Mouse (Mus musculus) cerebellum, adult 11-12 months (tissue): Measurements from ENCODE around the gene Kif16b.

Source experiments
- DNase-seq: peaks from one replicate; pipeline ENCODE4 v3.0.0; 2022

Gene Kif16b

DNA sequence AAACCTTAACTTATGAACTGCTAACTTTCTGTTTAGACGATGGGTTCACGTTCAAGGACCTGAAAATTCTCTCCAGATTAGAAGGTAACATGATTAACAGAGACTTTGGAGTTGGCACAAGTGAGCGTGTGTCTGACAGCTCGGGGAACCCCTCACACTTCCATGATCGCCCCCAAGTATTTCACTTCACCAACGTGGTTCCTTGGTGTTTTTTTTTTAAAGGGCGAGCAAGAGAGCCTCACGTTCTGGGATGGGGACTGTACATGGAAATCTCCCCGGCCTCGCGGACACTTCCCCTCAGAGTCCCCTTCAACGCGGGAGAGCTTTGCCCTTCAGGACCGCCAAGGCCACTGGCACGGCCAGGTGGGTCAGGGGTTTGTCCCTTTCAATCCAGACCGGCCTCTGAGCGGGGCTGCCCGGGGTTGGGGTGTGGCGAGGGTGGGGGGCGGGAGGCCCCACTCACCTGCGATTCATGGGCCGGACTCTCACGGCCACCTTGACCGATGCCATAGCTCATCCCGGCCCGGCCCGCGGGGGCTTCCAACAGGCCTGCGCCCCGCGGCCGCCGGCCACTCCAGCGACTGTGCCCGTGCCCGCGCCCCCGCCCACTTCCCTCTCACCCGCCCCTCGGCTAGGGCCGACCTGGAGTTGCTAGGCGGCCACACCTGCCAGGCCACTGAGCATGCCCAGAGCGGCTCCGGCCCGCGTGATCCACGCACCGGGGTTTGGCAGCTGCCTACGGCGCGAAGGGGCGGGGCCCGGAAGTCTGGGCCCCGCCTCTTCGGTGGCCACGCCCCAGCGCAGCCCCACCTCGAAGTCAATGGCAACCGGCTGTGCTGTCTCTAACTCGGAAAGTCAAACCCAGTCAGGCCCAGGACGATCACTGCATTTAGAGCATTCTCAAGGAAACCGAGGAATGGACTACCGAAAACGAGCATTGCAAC, at the start of gene Kif16b:
TSS of gene Kif16b (minus strand) at position 670 of the 944 bp plus-strand sequence.
- DNase-seq: peak; percentile 92

DNA sequence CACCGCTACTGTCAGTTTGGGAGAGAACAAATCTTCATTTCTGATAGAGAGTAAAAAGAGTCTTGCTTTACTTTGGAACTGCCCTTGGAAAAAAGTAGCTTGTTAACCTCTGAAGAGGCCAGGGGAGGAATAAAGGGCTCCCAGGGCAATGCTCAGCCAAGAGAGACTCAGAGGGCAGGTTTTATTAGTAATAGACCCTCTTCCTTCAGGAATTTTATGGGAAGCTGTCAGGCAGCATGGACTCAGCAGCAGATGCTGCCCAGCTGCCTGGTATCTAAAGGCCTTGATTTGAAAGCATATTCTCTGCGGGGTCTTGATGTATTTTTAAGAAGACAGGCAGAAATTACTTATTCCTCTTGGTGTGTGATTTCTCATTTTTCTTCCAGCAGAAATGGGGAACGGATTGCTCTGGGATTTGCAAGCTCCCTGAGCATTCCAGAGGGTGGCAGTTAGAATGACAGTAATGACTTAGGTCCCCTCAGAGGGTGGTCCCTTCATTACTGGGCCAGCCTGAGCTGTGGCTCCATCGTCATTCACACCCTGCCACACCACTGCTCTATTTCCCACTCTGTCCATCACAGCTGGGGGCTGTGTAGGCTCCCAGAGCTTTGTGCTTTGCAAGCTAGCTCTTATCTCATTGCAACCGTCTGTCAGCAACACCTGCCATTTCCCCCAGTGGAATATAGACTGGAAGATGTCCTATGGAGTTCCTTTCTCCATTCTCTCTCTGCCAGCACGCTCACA, 39.7 kb upstream of the Kif16b start:
- no peak for DNase-seq

DNA sequence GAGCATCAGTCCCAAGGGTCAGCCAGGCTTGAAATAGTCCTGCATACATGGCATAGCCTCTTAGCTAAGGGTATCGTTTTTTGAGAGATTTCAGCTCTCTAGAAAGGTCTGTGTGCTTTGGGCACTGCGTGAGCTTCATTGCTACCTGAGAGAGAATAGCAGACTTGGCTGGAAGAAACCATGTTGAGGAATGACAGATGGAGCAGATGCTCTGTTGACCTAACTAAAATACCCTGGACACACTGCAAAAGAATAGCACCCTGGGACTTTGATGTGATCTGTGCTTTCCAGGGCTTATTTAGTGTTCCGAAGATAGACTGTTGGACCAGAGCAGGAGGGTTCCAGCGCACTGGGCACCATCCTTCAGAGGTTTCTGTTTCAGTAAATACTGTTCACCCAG, 29.1 kb upstream of the Kif16b start:
- peak; percentile 14 for DNase-seq

GRCm38 (mm10) chr2:142929226-142930112, 28.1 kb upstream of the Kif16b start:
- no peak for DNase-seq

GRCm38 (mm10) chr2:142910808-142911388, 9.6 kb upstream of the Kif16b start:
- DNase-seq: no peak

DNA sequence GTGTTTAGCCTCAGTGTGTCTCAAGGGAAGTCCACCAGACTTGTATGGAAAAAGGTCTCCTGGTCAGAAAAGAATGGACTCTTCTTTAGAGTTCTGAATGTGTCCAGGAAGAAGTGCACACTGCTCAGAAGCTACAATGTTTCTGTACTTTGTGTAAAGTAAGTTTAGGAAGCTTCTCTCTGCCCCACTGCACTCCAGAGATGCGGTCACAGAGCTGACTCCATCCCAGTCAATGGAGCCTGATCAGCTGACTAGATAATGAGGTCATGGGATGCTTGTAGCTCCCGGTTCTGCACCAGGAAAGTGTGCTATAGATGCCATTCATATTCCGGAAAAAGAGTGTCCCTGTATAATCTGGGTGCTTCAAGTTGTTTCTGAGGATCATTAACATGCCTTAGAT, 7.9 kb upstream of the Kif16b start:
- no peak for DNase-seq

DNA sequence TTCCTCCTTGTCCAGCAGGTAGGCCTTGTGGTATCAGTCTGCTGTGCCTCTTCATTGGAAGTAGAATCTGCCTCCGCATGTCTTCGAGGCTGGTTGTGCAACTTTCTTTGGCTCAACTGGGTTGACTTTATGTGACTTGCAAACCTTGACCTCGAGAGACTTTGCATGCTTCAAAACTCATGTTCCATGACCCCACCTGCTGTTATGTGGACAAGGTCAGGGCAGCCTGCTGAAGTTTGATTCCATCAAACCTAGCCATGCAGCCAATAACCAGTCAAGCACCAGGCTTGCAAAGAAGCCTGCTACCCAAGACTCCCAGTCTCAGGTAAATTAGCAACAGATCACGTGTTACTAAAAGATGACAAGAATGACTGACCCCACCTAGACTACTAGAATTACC, 5.7 kb upstream of the Kif16b start:
- DNase-seq: no peak

- DNase-seq: peak; percentile 95
Observed at GRCm38 (mm10) chr2:142902905-142903895, 1.9 kb upstream of the Kif16b start.

GRCm38 (mm10) chr2:142900120-142900861, 1.0 kb downstream of the Kif16b start:
- DNase-seq: no peak

DNA sequence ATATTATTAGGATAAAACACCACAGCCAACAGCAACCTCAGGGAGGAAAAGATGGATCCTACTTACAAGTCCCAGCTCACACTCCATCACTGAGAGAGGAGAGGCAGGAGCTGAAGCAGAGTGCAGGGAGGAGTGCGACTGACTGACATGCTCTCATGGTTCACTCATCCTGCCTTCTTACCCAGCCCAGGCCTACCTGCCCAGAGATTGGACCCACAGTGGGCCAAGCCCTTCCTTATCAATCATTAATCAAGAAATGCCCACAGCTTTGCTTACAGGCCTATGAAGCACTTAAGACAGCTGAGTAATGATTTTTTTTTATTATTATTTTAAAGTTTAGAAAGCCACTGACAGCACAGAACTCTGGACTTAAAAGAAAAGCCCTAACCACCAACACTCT, 7.6 kb downstream of the Kif16b start:
- DNase-seq: no peak

DNA sequence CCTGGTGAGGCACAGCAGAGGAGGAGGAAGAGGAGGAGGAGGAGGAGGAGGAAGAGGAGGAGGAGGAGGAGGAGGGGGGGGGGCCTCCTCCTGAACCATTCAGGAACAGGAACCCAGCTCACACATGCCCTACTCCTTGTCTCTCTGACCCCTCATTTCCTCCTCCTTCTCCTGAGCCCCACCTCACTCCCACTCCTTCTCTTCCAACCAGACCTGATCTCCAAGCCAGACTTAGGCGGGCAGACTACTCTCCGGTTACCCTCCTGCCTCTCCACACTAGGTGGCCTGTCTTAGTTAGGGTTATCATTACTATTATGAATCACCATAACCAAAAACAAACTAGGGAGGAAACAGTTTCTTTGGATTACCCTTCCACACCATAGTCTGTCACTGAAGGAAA, 10.0 kb downstream of the Kif16b start:
- no peak for DNase-seq

DNA sequence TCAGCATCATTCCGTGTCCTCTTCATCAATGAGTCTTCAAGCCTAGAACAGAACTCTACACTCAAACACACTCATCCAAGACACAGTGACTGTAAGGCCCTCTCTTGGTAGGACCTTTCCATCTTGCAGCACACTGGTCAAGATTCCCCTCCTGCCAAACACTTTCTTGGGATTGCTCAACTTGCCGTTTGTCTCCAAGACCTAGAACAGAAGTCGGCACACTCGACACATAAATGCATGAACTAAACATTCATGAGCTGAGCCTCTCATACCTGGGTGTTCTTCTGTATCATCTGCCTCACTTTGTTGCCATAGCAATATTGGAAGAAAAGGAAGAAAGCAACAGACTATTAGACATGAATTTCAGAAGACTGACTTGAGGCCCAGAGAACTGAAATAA, 16.9 kb downstream of the Kif16b start:
- no peak for DNase-seq

- DNase-seq: no peak
Observed at GRCm38 (mm10) chr2:142883625-142883994, 17.7 kb downstream of the Kif16b start.

- peak; percentile 22 for DNase-seq
Observed at GRCm38 (mm10) chr2:142882871-142883624, 18.3 kb downstream of the Kif16b start.

GRCm38 (mm10) chr2:142882466-142882865, 18.9 kb downstream of the Kif16b start:
- no peak for DNase-seq

DNA sequence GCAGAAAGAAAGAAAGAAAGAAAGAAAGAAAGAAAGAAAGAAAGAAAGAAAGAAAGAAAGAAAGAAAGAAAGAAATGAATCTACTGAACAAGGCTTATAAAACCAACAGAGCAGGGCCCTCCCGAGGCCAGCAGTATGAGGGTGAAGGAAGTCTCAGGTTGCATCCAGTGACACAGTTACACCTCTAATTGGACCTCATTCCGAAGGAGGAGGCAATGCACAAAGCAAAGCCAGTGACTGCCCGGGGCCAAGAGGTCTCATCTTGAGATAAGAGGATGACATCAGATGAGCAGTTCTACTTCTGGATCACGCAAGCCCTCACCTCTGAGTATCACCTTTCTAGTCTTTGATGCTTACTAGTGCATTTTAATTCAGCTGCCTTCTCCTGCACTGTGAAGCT, 20.2 kb downstream of the Kif16b start:
- no peak for DNase-seq

- no peak for DNase-seq
Observed at GRCm38 (mm10) chr2:142879257-142879818, 22.0 kb downstream of the Kif16b start.

DNA sequence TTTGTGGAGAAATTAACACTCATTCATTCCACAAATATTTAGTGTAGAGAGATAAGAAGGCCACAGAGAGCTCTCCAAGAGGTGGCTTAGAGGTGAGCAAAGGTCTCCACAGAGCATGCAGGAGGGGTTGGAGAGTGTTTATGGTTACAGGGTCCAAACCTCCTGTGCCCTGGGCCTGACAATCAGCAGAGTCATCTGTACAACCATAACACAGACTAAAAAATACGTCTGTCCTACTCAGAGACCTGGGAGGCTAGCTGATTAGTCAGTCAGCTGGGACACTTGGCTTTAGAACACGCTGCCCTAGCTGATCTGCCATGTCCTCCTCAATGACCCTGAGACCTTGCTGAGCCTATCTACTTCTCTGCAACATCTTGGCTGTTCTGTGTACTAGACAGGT, 24.7 kb downstream of the Kif16b start:
- no peak for DNase-seq

GRCm38 (mm10) chr2:142875936-142876335, 25.4 kb downstream of the Kif16b start:
- no peak for DNase-seq
